9 mouse cellular contexts compared by ENCODE assay signal in genomic region chr12:82312091-82312820, GRCm38 (mm10).
A peak's percentile ranks its signal among the peaks of the same experiment; 100 is the strongest.
DNase-seq lines count a peak whose midpoint lies in the region; ATAC-seq lines count a peak whose summit lies in the region.
"Had no signal": no experiment of that assay in that cellular context is flagged by ENCODE, and none has a peak within 500 bp of the region (broad histone marks: within the 10 kb centered on the region; RNA-seq: fewer than 3 reads in every experiment).

No protein-coding gene starts in this region.

- ATAC-seq in monocyte, adult 5-6 weeks (replicated peaks; ENCODE audit: insufficient number of reproducible peaks, low FRiP score, low TSS enrichment, poor library complexity, severe bottlenecking): no peak

- DNase-seq in left cerebral cortex, adult 11 months (ENCODE audit: low spot score): peak; percentile 27
- no peak for DNase-seq in left cerebral cortex, adult 18-20 months (ENCODE audit: low spot score in 2 of 2)
- DNase-seq in cerebellum, adult 18-20 months: peak; percentile 72 to 73
- DNase-seq in gastrocnemius, postnatal 14 days: peak; percentile 60
- DNase-seq in layer of hippocampus, adult 9-11 months: peak; percentile 38
- no peak for DNase-seq in thymus, postnatal 14 days
- DNase-seq in embryo, embryonic 10.5 days (ENCODE audit: low spot score): no peak
- DNase-seq: lung, embryonic 14.5 days had no signal

- intact Hi-C loops in gastrocnemius, postnatal 14 days (cut with DNase I; ENCODE audit: low total_unique reads): no loop called here

Comparison
In these comparisons a context has a peak if more than half of its experiments do, and no peak if none do; other contexts are left out.
1. DNase-seq: peak in left cerebral cortex, adult 11 months (single experiment), cerebellum, adult 18-20 months (2 of 2), gastrocnemius, postnatal 14 days (single experiment) and layer of hippocampus, adult 9-11 months (single experiment); none in left cerebral cortex, adult 18-20 months (0 of 2), thymus, postnatal 14 days (single experiment) and embryo, embryonic 10.5 days (single experiment).